Mouse (Mus musculus) C3H10T1/2 (cell line): ENCODE results near the gene Phf1. TPM values are rescaled to one million over a fixed set of nuclear protein-coding genes. Genes with fewer than 3 reads are reported as not detected.

ENCODE experiments used
- polyA plus RNA-seq, 2 experiments: library from polyadenylated mRNA; unstranded; fragments of >200 nt; fragmentation: generic; extraction: Trizol; gene quantifications; one replicate each; pipeline ENCODE4 v1.2.1; 2012; ENCODE audit warnings: missing spikeins in 2 of 2

Phf1 gene
- 10 to 100 TPM in 1 of 2 experiments, 1 to 10 TPM in 1; 6.1 to 31.6 TPM for polyA plus RNA-seq

DNA sequence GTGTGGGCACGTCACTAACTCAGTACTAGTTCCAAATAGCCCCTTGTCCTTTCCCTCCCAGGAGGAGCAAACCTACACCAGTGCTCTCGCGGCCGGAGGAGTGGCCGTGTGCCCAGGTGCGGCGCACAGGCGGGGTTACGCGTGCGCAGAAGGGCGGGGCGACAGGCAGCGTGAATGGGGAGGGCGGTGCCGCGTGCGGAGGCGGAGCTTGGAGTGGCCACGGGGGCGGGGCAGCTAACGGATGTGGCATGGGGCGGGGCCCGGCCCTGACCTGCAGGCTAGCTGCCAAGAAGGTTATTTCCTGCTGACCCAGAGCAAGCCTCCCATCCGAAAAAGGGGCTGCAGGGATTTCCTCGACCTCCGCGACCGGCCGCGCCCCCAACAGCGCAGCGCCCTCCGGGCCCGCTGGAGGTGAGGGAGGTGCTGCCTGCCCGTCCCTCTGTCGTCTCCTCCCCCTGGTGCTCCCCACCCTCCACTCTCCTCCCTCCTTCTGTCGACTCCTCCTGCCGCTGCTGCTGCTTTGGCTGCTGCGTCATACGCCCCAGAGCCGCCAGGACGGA lies at the start of gene Phf1:
TSS of gene Phf1 (plus strand) at position 214 of the 560 bp plus-strand sequence.

GRCm38 (mm10) chr17:26916711-26917482 lies 16.0 kb upstream of the Phf1 start, which contains the start of gene Kifc5b:
TSS of gene Kifc5b (plus strand) at chr17:26917091.

GRCm38 (mm10) chr17:26939178-26939972 lies 6.5 kb downstream of the Phf1 start, which contains the start of gene Cuta:
TSS of gene Cuta (minus strand) at chr17:26939569.

DNA sequence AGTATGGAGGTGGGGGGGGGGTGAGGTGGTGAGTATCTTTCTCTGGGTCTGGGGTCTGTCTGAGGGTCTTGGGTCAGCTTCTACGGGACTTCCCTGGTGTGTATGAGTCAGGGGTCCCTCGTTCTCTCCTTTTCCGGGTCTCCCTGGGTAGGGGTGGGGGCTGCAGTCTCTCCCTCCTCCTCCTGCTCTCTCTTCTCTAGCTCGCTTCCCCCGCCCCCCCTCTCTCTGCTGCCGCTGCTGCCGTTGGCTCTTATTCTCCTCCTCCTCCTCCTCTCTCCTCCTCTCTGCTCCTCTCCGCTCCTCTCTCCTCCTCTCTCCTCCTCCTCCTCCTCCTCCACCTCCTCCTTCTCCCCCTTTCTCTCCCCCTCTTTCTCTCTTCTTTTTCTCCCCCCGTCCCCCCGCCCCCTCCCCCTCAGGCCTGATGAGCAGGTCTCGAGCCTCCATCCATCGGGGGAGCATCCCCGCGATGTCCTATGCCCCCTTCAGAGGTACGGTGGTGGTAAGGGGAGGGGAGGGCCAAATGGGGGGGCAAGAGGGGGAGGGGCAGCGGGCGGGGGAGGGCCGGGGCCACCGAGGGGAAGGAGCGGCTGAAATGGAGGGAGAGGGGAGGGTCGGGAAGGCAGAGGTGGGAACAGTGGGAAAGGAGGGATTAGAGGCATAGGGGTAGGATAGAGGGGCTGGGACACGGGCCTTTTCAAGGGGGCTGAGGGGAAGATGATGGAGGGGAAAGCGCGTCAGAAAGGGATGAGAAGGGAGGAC lies 8.4 kb downstream of the Phf1 start, which contains the start of gene Syngap1:
TSS of gene Syngap1 (plus strand) at position 223 of the 759 bp plus-strand sequence.

DNA sequence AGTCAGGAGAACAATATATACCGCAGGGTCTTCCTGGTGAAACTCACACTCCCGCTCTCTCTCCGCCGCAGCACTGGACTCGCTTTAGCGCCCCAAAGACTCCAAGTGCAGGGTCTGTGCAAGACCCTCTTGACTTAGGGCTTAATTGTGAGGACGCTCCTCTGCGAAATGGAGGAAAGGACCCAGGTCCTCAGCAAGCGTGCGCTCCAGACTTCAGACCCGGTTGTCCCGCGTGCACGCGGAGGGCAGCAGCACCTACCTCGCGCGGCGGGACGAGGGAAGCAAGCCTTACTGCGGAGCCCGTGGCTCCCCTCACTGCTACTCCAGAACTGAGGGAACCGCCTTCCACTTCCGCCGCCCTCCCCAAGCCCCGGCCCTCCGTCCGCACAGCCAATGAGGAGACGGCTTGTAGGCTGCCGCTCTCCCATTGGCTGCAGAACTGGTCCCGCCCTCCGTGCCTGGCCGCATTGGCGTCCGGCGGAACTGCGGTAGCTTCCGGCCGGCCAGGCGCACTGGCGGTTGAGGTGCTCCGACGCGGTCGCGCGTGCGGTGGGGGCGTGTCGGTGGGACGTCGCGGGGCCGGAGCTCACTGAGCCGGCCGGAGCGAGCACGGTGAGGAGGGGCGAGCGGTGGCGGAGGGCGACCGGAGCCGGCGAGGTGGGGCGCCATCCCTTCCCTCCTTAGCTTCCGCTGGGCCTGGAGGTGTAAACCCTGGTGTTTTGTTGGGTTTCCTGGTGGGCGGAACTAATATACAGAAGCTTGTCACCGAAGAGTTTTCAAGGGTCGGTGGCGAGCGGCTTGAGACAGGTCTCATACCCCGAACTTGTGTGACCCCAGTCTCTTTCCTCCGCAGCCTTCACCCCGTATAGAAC lies 40.1 kb downstream of the Phf1 start, which contains the start of gene Zbtb9:
TSS of gene Zbtb9 (plus strand) at position 465 of the 872 bp plus-strand sequence.

Other genes starting within 250 kb of the Phf1 start
- gene Crebrf, start 217.4 kb upstream of the Phf1 start, polyA plus RNA-seq = 1 to 10 TPM in 1 of 2 experiments, under 1 TPM in 1; 0.06 to 2.4 TPM
- 10 to 100 TPM; 36.3 to 48.4 TPM for gene Bnip1, start 152.0 kb upstream of the Phf1 start, polyA plus RNA-seq
- under 1 TPM in 1 of 2 experiments, not detected in 1; 0.04 TPM for gene Nkx2-5, start 88.0 kb upstream of the Phf1 start, polyA plus RNA-seq
- 10 to 100 TPM; 11.1 to 31.7 TPM for gene Kifc5b, start 16.0 kb upstream of the Phf1 start, polyA plus RNA-seq
- 100 to 1,000 TPM; 240 to 326 TPM for gene Cuta, start 6.5 kb downstream of the Phf1 start, polyA plus RNA-seq
- gene Syngap1, start 8.2 kb downstream of the Phf1 start, polyA plus RNA-seq = 10 to 100 TPM in 1 of 2 experiments, under 1 TPM in 1; 0.30 to 12.1 TPM
- 1 to 10 TPM; 3.1 to 8.4 TPM for gene Zbtb9, start 40.1 kb downstream of the Phf1 start, polyA plus RNA-seq
- gene Bak1, start 96.0 kb downstream of the Phf1 start, polyA plus RNA-seq = 100 to 1,000 TPM; 107 to 169 TPM
- gene Itpr3, start 124.3 kb downstream of the Phf1 start, polyA plus RNA-seq = 10 to 100 TPM; 12.4 to 26.1 TPM
- gene Uqcc2, start 200.9 kb downstream of the Phf1 start, polyA plus RNA-seq = 1,000 to 10,000 TPM in 1 of 2 experiments, 100 to 1,000 TPM in 1; 683 to 1,951 TPM
- gene Ip6k3, start 234.7 kb downstream of the Phf1 start, polyA plus RNA-seq = under 1 TPM; 0.34 to 0.94 TPM